Mouse (Mus musculus) forebrain, embryonic 15.5 days (tissue): ENCODE results near the gene Gpam. TPM values are rescaled to one million over a fixed set of nuclear protein-coding genes. Genes with fewer than 3 reads are reported as not detected.
A peak's percentile ranks its signal among the peaks of the same experiment; 100 is the strongest.

Experiments
- ATAC-seq: fragments of 200-750 bp; cut with Nextera tagmentation; replicated peaks from 2 replicates; pipeline ENCODE4 v1.8.0; 2017; ENCODE audit warnings: mild to moderate bottlenecking, moderate TSS enrichment, moderate library complexity
- H3K27ac ChIP-seq: fragments of 300-500 bp; sonication (generic); replicated peaks from 2 replicates; pipeline ENCODE4 v1.5.1; 2015; ENCODE audit warnings: mild to moderate bottlenecking, inconsistent platforms
- H3K27me3 ChIP-seq: fragments of 300-500 bp; sonication (generic); 2 replicates; pipeline ENCODE4 v1.6.1; 2015; ENCODE audit warnings: inconsistent platforms
- H3K36me3 ChIP-seq: fragments of 300-500 bp; sonication (generic); 2 replicates; pipeline ENCODE4 v1.6.1; 2015; ENCODE audit warnings: mild to moderate bottlenecking, inconsistent platforms
- H3K4me1 ChIP-seq: fragments of 300-500 bp; sonication (generic); 2 replicates; pipeline ENCODE4 v1.6.1; 2015; ENCODE audit warnings: inconsistent platforms
- H3K4me2 ChIP-seq: fragments of 300-500 bp; sonication (generic); replicated peaks from 2 replicates; pipeline ENCODE4 v1.6.1; 2015; ENCODE audit warnings: mild to moderate bottlenecking, inconsistent platforms
- H3K4me3 ChIP-seq: fragments of 300-500 bp; sonication (generic); 2 replicates; pipeline ENCODE4 v1.5.1; 2015; ENCODE audit warnings: mild to moderate bottlenecking, inconsistent platforms
- H3K9ac ChIP-seq: fragments of 300-500 bp; sonication (generic); replicated peaks from 2 replicates; pipeline ENCODE4 v1.6.1; 2015; ENCODE audit warnings: mild to moderate bottlenecking, inconsistent platforms
- H3K9me3 ChIP-seq: fragments of 300-500 bp; sonication (generic); 2 replicates; pipeline ENCODE4 v1.6.1; 2016; ENCODE audit warnings: inconsistent platforms
- WGBS: fragments of 180-500 bp; shearing (Covaris S2); methylation state at CpG from one replicate; pipeline ENCODE4 v1.1.7; 2015; ENCODE audit warnings: mixed read lengths; 5-methylcytosine and 5-hydroxymethylcytosine counted together
- polyA plus RNA-seq: library from polyadenylated mRNA; unstranded; fragments of >200 nt; fragmentation: Nextera tagmentation; extraction: Ambion mirVana; gene quantifications from 2 replicates; pipeline ENCODE4 v1.2.1, GENCODE M21; 2015

Gene Gpam
- polyA plus RNA-seq, 1 experiment from 2014 or later, result 22.1 TPM

DNA sequence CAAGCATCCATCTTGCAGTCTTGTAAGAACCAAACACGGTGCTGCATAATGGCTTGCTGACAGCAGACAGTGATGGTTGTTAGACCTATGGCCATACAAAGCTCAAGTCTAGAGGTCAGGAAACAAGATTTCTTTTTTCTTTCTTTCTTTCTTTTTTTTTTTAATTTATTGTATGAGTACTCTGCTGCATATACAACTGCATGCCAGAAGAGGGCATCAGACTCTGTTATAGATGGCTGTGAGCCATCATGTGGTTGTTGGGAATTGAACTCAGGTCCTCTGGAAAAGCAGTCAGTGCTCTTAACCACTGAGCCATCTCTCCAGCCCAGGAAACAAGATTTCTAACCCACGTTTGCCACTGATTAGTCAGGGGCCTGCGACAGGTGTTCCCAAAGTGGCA is 54.0 kb downstream of the Gpam start:
- Histone ChIP-seq H3K9ac (no peak overlapping the region), H3K4me1 (no peaks in the 10 kb centered on the region), H3K4me3 (no peak overlapping the region), H3K9me3 (no peaks in the 10 kb centered on the region), H3K4me2 (no peak overlapping the region), H3K36me3 (peaks cover 86% of the 10 kb centered on the region), H3K27me3 (no peaks in the 10 kb centered on the region), H3K27ac (no peak overlapping the region)
- ATAC-seq, result no peak
- WGBS, result 79% methylated on average over 3 of the region's 3 CpGs

DNA sequence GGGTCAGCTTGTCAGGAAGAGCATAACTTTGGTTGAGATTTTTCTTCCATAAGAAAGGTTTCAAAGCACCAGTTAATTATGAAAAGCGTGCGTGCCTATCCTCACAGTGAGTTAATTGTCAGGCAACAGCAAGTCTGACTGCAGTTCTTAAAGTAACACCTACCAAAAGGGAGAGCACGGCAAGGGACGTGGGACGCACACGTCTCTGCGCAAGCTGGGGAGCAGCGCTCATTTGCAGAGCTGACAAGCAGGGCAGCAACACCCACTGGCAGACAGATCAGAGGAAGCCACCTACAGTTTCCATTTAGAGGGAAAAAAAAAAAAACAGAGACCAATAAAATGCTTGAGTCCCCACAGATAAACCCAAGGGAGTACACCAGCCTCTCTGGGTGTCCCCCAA is 58.0 kb downstream of the Gpam start:
- no peak overlapping the region for H3K9ac ChIP-seq
- no peaks in the 10 kb centered on the region for H3K27me3 ChIP-seq
- H3K9me3 ChIP-seq, result no peaks in the 10 kb centered on the region
- no peak overlapping the region for H3K27ac ChIP-seq
- no peak overlapping the region for H3K4me2 ChIP-seq
- H3K36me3 ChIP-seq, result peaks cover 52% of the 10 kb centered on the region
- ATAC-seq, result no peak
- H3K4me3 ChIP-seq, result no peak overlapping the region
- H3K4me1 ChIP-seq, result no peaks in the 10 kb centered on the region
- 81% methylated on average over 8 of the region's 8 CpGs for WGBS

DNA sequence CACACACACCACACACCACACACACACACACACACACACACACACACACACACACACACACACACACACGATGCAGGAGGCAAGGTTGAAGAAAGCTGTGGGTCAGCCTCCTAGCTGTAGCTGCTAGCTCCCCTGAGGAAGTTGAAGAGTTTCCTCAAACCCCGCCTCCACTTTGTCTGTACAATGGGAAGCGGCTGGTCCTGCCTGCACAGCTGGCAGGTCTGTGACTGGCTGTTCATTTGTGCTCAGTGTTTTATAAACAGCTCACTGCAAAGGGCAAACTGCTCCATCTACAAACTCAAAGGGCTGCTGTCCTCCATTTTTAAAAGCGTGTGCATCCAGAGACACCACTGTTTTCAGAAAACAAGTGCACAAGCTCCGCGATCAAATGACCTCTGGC is 63.8 kb downstream of the Gpam start:
- Histone ChIP-seq H3K27me3 (no peaks in the 10 kb centered on the region), H3K9ac (no peak overlapping the region), H3K4me2 (no peak overlapping the region), H3K27ac (no peak overlapping the region), H3K36me3 (peaks cover under 1% of the 10 kb centered on the region; the same call in 1 of the 2 replicates), H3K4me1 (peaks cover 7% of the 10 kb centered on the region), H3K9me3 (no peaks in the 10 kb centered on the region), H3K4me3 (no peak overlapping the region)
- ATAC-seq, result no peak
- WGBS, result 30% methylated on average over 6 of the region's 6 CpGs

DNA sequence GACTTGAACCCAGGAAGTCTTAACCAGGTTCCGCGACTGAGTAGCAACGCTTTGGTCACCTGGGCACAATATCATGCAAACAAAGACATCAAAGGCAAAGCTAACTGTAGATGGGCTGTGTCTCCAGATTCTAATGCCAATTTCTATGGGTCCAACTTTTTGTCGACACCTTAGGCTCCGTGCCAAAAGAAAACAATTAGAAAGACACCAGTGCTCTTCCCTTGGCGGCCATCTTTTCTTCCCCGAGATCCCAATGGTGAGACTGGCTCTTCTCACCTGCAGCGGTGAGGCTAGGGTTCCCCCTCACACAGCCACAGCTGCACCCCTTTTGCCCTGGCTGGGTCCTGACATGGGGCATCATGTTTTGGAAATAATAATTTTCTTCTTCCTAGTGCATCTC is 64.5 kb downstream of the Gpam start:
- Histone ChIP-seq H3K4me2 (no peak overlapping the region), H3K27me3 (no peaks in the 10 kb centered on the region), H3K4me1 (peaks cover 7% of the 10 kb centered on the region), H3K9me3 (no peaks in the 10 kb centered on the region), H3K4me3 (no peak overlapping the region), H3K36me3 (no peaks in the 10 kb centered on the region), H3K9ac (no peak overlapping the region), H3K27ac (no peak overlapping the region)
- no peak for ATAC-seq
- 83% methylated on average over 8 of the region's 8 CpGs for WGBS

DNA sequence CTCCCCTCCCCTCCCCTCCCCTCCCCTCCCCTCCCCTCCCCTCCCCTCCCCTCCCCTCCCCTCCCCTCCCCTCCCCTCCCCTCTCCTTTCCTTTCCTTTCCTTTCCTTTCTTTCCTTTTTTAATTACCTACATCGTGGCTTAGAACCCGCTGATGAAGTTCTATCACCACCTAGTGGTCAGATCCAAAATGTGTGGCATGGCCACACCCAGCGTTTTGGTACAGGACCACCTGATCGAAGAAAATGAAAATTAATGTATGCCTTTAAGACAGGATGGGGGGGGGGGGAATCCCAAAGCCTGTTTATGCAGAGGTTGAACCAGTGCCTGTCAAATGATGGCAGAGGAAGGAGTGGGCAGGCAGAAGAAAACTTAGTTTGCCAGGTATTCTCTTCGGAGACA is 65.1 kb downstream of the Gpam start:
- no peaks in the 10 kb centered on the region for H3K9me3 ChIP-seq
- no peak overlapping the region for H3K27ac ChIP-seq
- 23% methylated on average over 5 of the region's 5 CpGs for WGBS
- peak; percentile 30 for ATAC-seq
- peaks cover 7% of the 10 kb centered on the region for H3K4me1 ChIP-seq
- H3K4me2 ChIP-seq, result no peak overlapping the region
- no peaks in the 10 kb centered on the region for H3K27me3 ChIP-seq
- H3K36me3 ChIP-seq, result no peaks in the 10 kb centered on the region
- H3K9ac ChIP-seq, result no peak overlapping the region
- H3K4me3 ChIP-seq, result no peak overlapping the region

DNA sequence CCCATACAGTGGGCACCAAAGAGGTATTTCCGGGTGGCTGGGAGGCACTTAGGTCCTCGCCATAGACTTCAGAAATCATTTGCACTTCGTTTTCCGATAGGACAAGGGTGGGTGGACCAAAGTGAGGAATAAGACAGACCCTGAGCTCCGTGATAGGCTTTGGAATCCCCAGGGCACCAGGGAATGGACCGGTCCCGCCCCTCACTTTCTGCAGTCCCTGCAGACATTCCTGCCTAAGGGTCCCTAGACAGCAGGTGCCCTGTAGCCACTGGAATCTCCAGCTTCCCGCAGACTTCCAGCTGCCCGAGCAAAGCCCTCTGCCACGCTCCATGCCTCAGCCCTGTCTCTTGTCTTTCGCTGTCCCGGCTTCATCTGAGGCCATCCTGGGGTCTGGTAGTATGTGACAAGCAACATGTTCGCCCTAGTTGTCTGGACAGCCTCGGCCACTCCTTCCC is 65.6 kb downstream of the Gpam start:
- Histone ChIP-seq H3K4me1 (peaks cover 7% of the 10 kb centered on the region), H3K27me3 (no peaks in the 10 kb centered on the region), H3K4me2 (peak overlapping the region; percentile 78), H3K4me3 (peak overlapping the region; percentile 36), H3K9ac (peak overlapping the region; percentile 45), H3K27ac (no peak overlapping the region), H3K36me3 (no peaks in the 10 kb centered on the region), H3K9me3 (no peaks in the 10 kb centered on the region)
- WGBS, result 5% methylated on average over 14 of the region's 14 CpGs
- peak; percentile 69 for ATAC-seq

DNA sequence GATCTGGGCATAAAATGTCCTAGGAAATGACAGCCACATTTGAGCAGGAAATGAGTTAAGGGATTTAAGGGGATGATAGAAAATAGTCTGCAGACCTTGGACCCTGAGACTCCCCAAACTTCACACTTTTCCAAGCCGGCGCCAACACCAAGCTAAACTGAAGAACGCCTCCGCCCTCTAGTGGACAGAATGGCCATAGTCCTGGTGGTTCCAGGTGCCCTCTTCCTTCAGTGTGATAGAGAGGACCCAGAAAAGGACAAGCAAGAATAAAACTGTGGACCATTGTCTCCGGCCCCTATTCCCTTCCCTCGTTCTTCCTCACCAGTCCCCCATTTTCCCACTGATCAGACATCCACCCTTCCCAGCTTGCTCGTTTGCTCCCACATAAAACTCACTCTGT is 66.1 kb downstream of the Gpam start:
- peak overlapping the region; percentile 36 for H3K4me3 ChIP-seq
- peaks cover 7% of the 10 kb centered on the region for H3K4me1 ChIP-seq
- peak overlapping the region; percentile 45 for H3K9ac ChIP-seq
- ATAC-seq, result peak; percentile 78
- no peaks in the 10 kb centered on the region for H3K27me3 ChIP-seq
- H3K27ac ChIP-seq, result no peak overlapping the region
- peak overlapping the region; percentile 78 for H3K4me2 ChIP-seq
- no peaks in the 10 kb centered on the region for H3K36me3 ChIP-seq
- WGBS, result under 1% methylated on average over 7 of the region's 7 CpGs
- H3K9me3 ChIP-seq, result no peaks in the 10 kb centered on the region

DNA sequence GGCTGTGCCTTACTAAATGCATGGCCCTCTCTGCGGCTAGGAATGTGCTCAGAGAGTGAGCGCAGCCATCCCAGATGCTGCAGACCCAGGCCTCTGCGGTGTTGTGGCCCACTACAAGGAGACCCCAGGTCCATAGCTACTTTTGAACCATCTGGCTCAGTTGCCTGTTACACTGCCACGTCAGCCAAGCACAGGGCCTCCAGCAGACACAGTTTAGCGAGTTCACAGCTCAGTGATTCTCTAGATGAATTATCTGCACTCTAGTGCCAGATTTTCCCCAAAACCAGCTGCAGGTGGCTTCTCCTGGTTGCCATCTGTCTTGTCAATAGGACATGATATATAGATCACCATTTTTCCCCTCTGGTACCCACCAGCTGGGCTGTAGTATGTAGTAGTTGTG is 69.6 kb downstream of the Gpam start:
- H3K27me3 ChIP-seq, result no peaks in the 10 kb centered on the region
- WGBS, result 77% methylated on average over 5 of the region's 5 CpGs
- H3K9ac ChIP-seq, result no peak overlapping the region
- H3K4me2 ChIP-seq, result no peak overlapping the region
- no peaks in the 10 kb centered on the region for H3K9me3 ChIP-seq
- H3K4me1 ChIP-seq, result peaks cover 7% of the 10 kb centered on the region
- H3K4me3 ChIP-seq, result no peak overlapping the region
- no peaks in the 10 kb centered on the region for H3K36me3 ChIP-seq
- no peak overlapping the region for H3K27ac ChIP-seq
- no peak for ATAC-seq

DNA sequence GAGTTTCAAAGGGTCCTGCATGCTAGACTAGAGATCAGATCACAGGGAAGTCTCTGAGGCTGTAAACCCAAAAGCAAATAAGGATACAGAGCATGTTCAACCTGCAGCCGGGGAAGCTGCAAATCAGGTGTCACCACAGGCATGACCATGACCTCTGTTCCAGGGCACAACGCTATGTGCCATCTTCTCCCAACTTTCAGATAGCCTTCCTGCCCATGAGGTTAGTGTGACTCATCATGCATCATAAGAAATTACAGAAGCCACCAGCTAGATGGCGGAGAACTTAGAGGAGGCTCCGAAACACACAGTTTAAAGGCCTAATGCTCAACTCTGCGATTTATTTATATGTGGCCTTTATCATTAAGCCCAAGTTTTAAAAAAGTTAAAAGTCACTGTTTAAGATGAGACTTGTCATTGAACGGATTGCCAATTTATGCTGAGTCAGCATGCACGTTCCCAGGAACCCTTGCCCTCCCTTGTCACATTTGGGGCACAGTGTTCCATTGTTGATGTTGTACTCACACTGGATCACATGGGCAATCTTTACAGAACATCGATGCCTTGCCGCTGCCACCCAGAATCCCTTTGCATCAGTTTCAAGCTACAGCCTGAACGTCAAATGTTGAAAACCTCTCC is 71.3 kb downstream of the Gpam start:
- H3K4me3 ChIP-seq, result no peak overlapping the region
- H3K4me1 ChIP-seq, result no peaks in the 10 kb centered on the region
- no peaks in the 10 kb centered on the region for H3K9me3 ChIP-seq
- no peak for ATAC-seq
- H3K36me3 ChIP-seq, result no peaks in the 10 kb centered on the region
- no peaks in the 10 kb centered on the region for H3K27me3 ChIP-seq
- no peak overlapping the region for H3K27ac ChIP-seq
- no peak overlapping the region for H3K4me2 ChIP-seq
- 92% methylated on average over 10 of the region's 10 CpGs for WGBS
- no peak overlapping the region for H3K9ac ChIP-seq

DNA sequence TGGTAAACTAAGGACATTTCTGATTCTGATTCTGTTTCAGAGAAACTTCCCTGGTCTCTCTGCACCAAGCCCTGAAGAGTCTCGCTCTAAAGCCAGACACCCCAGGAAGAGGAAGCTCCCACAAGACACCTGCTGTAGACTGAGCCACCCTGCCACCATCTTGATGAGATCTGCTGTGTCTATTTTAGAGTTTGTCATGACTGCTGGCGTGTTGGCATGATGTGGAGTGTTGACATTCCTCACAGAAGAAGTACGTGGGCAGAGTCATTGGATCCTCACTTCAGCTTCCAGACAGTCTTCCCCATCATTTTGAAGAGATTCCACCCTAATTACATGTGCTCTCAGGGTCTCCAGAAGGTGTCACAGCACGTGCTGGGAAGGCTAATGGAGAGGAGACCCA is 73.9 kb downstream of the Gpam start:
- Histone ChIP-seq H3K36me3 (no peaks in the 10 kb centered on the region), H3K4me3 (no peak overlapping the region), H3K4me2 (no peak overlapping the region), H3K9me3 (no peaks in the 10 kb centered on the region), H3K9ac (no peak overlapping the region), H3K4me1 (no peaks in the 10 kb centered on the region), H3K27me3 (no peaks in the 10 kb centered on the region), H3K27ac (no peak overlapping the region)
- WGBS, result 63% methylated on average over 4 of the region's 4 CpGs
- no peak for ATAC-seq

DNA sequence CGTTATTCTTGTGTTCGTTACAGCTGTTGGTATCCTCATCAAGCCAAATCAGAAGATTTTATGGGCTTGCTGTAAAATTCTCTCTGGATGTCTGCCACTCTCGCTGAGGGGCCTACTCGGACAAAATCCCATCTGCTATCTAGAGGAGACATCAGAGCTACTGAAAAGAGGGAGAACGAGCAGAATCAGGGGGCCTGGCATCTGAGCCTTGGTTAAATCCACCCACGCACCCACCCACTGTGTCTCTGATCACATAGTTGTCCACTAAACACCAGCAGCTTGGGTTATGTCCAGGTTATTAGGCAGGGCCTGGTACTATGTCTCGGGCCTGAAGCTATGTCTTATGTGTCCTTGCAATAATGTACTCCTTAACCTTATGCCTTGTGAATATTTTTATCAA is 89.6 kb downstream of the Gpam start:
- Histone ChIP-seq H3K4me1 (no peaks in the 10 kb centered on the region), H3K9ac (no peak overlapping the region), H3K36me3 (no peaks in the 10 kb centered on the region), H3K4me3 (no peak overlapping the region), H3K9me3 (no peaks in the 10 kb centered on the region), H3K27me3 (no peaks in the 10 kb centered on the region), H3K27ac (no peak overlapping the region), H3K4me2 (no peak overlapping the region)
- no peak for ATAC-seq
- WGBS, result 82% methylated on average over 7 of the region's 7 CpGs

DNA sequence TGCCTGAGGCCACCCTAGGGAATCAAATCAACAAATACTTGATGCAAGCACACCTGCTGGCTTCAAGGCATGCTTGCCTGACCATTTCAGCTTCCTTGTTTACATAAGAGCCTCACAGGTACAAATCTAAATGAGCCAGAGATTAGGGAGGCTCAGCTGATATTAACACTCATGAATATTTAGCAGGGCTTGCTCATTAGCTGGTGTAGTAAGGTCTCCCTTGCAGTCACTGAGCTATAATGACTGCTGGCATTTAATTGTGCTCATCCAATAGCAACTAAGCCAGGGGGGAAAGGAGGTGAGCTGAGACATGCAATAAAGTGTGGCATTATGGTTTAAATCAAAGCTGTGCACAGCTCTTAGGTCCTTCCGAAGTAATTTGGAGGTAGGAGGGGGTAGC is 108.2 kb downstream of the Gpam start:
- Histone ChIP-seq H3K9me3 (peaks cover 4% of the 10 kb centered on the region; the same call in 1 of the 2 replicates), H3K4me2 (no peak overlapping the region), H3K27me3 (no peaks in the 10 kb centered on the region), H3K27ac (no peak overlapping the region), H3K36me3 (no peaks in the 10 kb centered on the region), H3K9ac (no peak overlapping the region), H3K4me3 (no peak overlapping the region), H3K4me1 (no peaks in the 10 kb centered on the region)
- WGBS, result 10% methylated on average over 1 of the region's 1 CpGs
- no peak for ATAC-seq
